In genomic region chr8:94888383-94889036, GRCm38 (mm10) we compare ENCODE assay signal across 14 mouse cellular contexts. TPM values are rescaled to one million over a fixed set of nuclear protein-coding genes. Genes with fewer than 3 reads are reported as not detected.
DNase-seq lines count a peak whose midpoint lies in the region; ATAC-seq and TF ChIP-seq lines count a peak whose summit lies in the region.
"Had no signal": no experiment of that assay in that cellular context is flagged by ENCODE, and none has a peak within 500 bp of the region (broad histone marks: within the 10 kb centered on the region; RNA-seq: fewer than 3 reads in every experiment).

No protein-coding gene starts in this region.

- peaks cover 9% of the 10 kb centered on the region in 2 experiments; a peak in 3 of 4 replicates for H3K4me1 ChIP-seq in heart, embryonic 14.5 days (ENCODE audit: control insufficient read depth in 2 of 2, insufficient read depth in 2 of 2, low read length in 2 of 2)
- no peaks in the 10 kb centered on the region for H3K4me1 ChIP-seq in heart, adult 2 months (ENCODE audit: control insufficient read depth, insufficient read depth, low read length)
- H3K4me1 ChIP-seq in testis, adult 2 months (ENCODE audit: control insufficient read depth, insufficient read depth, low read length): peaks cover 7% of the 10 kb centered on the region
- H3K4me1 ChIP-seq in liver, embryonic 11.5 days (replicated peaks; ENCODE audit: control insufficient read depth, insufficient read depth, low read length): peaks cover 8% of the 10 kb centered on the region

- no peak overlapping the region for H3K9ac ChIP-seq in heart, embryonic 14.5 days (ENCODE audit: low read length)
- H3K9ac ChIP-seq in heart, adult 2 months (ENCODE audit: low read depth, low read length): no peak overlapping the region
- H3K9ac ChIP-seq in liver, embryonic 11.5 days (ENCODE audit: low read depth, low read length): no peak overlapping the region

- no peak for TF ChIP-seq POLR2A in heart, adult 2 months (IDR thresholded peaks at IDR 0.05; ENCODE audit: insufficient read depth, low read depth, low read length)
- no peak for TF ChIP-seq POLR2A in testis, adult 2 months (IDR thresholded peaks at IDR 0.05; ENCODE audit: control insufficient read depth, low read depth, low read length)

- no peak for TF ChIP-seq CTCF in heart, adult 2 months (IDR thresholded peaks at IDR 0.05)
- no peak for TF ChIP-seq CTCF in testis, adult 2 months (IDR thresholded peaks at IDR 0.05; ENCODE audit: control insufficient read depth, insufficient read depth, insufficient replicate concordance, low read depth, low read length)

- no peaks in the 10 kb centered on the region for H3K9me3 ChIP-seq in heart, embryonic 14.5 days (ENCODE audit: control insufficient read depth, low read length)
- no peaks in the 10 kb centered on the region for H3K9me3 ChIP-seq in liver, embryonic 11.5 days (ENCODE audit: control insufficient read depth, low read length)

- no peak for TF ChIP-seq EP300 in heart, adult 2 months (IDR thresholded peaks at IDR 0.05; ENCODE audit: insufficient read depth, low read depth, low read length)

- no peaks in the 10 kb centered on the region for H3K27me3 ChIP-seq in heart, embryonic 14.5 days (ENCODE audit: control insufficient read depth, insufficient read depth, low read length)
- H3K27me3 ChIP-seq in heart, adult 2 months (ENCODE audit: control insufficient read depth, insufficient read depth, low read length): no peaks in the 10 kb centered on the region
- no peaks in the 10 kb centered on the region for H3K27me3 ChIP-seq in testis, adult 2 months (ENCODE audit: control insufficient read depth, insufficient read depth, low read length)
- no peaks in the 10 kb centered on the region for H3K27me3 ChIP-seq in liver, embryonic 11.5 days (replicated peaks; ENCODE audit: control insufficient read depth, insufficient read depth, low read length)

- no peak overlapping the region for H3K27ac ChIP-seq in heart, embryonic 14.5 days (replicated peaks in 1 of 2; ENCODE audit: control insufficient read depth in 1 of 2, insufficient read depth in 1 of 2, low read depth in 2 of 2, low read length in 2 of 2)
- no peak overlapping the region for H3K27ac ChIP-seq in heart, adult 2 months
- H3K27ac ChIP-seq in testis, adult 2 months (ENCODE audit: control insufficient read depth, insufficient read depth, low read depth, low read length): no peak overlapping the region
- H3K27ac ChIP-seq in liver, embryonic 11.5 days (ENCODE audit: low read depth, low read length): no peak overlapping the region

- peak overlapping the region; percentile 41 for H3K4me2 ChIP-seq in heart, embryonic 14.5 days (ENCODE audit: low read length)
- H3K4me2 ChIP-seq in liver, embryonic 11.5 days: peak overlapping the region; percentile 41
- H3K4me2 ChIP-seq: midbrain, embryonic 11.5 days had no signal

- no peak overlapping the region for H3K4me3 ChIP-seq in heart, embryonic 14.5 days (ENCODE audit: control insufficient read depth in 1 of 2, insufficient read depth in 1 of 2, low read depth in 1 of 2, low read length in 2 of 2)
- H3K4me3 ChIP-seq in heart, adult 2 months: no peak overlapping the region
- peak overlapping the region; percentile 9 for H3K4me3 ChIP-seq in testis, adult 2 months (ENCODE audit: control insufficient read depth, low read depth, low read length)
- no peak overlapping the region for H3K4me3 ChIP-seq in liver, embryonic 11.5 days (ENCODE audit: low read depth, low read length)

- DNase-seq in heart, adult 2 months: no peak
- no peak for DNase-seq in testis, postnatal 10 days (ENCODE audit: low spot score)
- no peak for DNase-seq in liver, embryonic 11.5 days (ENCODE audit: low spot score)
- DNase-seq in thymus, postnatal 0 days (ENCODE audit: low spot score): no peak
- DNase-seq in Muller cell, postnatal 12 days (ENCODE audit: inconsistent ontology term): no peak
- DNase-seq in gastrocnemius, adult 18-20 months (ENCODE audit: low spot score): no peak
- DNase-seq: cerebellum, postnatal 36 days; gastrocnemius, postnatal 10 days; thymus, postnatal 4 days had no signal

- WGBS in heart, embryonic 14.5 days: 30% methylated on average over 14 of the region's 14 CpGs
- 48% methylated on average over 14 of the region's 14 CpGs for WGBS in heart, adult 2 months
- WGBS in liver, embryonic 11.5 days: 39% methylated on average over 14 of the region's 14 CpGs

- H3K79me2 ChIP-seq in heart, adult 2 months (replicated peaks; ENCODE audit: control insufficient read depth, insufficient read depth, low read length): no peaks in the 10 kb centered on the region

- ATAC-seq in heart, embryonic 14.5 days (ENCODE audit: insufficient number of reproducible peaks, insufficient read depth, low FRiP score, low read depth): no peak
- ATAC-seq in liver, embryonic 11.5 days (replicated peaks; ENCODE audit: low FRiP score): peak; percentile 47; the same call in 1 of the 2 replicates
- ATAC-seq: CD4-positive, CD25-positive, alpha-beta regulatory T cell, adult 4 months had no signal

- intact Hi-C loops in heart, adult 2 months (cut with DNase I): no loop called here

- H3K36me3 ChIP-seq in heart, embryonic 14.5 days (ENCODE audit: control insufficient read depth, insufficient read depth, low read length): no peaks in the 10 kb centered on the region
- H3K36me3 ChIP-seq in heart, adult 2 months (ENCODE audit: control insufficient read depth, insufficient read depth, low read length): no peaks in the 10 kb centered on the region
- H3K36me3 ChIP-seq in testis, adult 2 months (ENCODE audit: control insufficient read depth, insufficient read depth, low read length): no peaks in the 10 kb centered on the region
- H3K36me3 ChIP-seq in liver, embryonic 11.5 days (ENCODE audit: control insufficient read depth, insufficient read depth, low read length): no peaks in the 10 kb centered on the region

RNA-seq across cellular contexts. Expression of gene Dok4, which starts 12.4 kb away (rescaled TPM):
- polyA plus RNA-seq in heart, embryonic 14.5 days (2014; fragmentation: Nextera tagmentation; extraction: Ambion mirVana): 27.8 and 28.2 TPM in 2 replicates
- 10 to 100 TPM; 13.7 to 14.8 TPM for total RNA-seq in heart, adult 2 months (2021)
- polyA plus RNA-seq in heart, adult 2 months (2012; rRNA removed): 23.0 and 36.2 TPM in 2 replicates
- 1.5 and 1.6 TPM in 2 replicates for polyA plus RNA-seq in testis, adult 2 months (2012; rRNA removed)
- 13.2 and 13.9 TPM in 2 replicates for polyA plus RNA-seq in liver, embryonic 11.5 days (2014; fragmentation: Nextera tagmentation; extraction: Ambion mirVana)
- polyA plus RNA-seq in thymus, postnatal 0 days (2015; fragmentation: Nextera tagmentation; extraction: Ambion mirVana): 3.8 TPM in 2 replicates
- 1 to 10 TPM; 3.3 to 7.2 TPM for total RNA-seq in gastrocnemius, adult 18-20 months (2021)

RNA-seq across cellular contexts. Expression of gene Ccdc102a, which starts 29.4 kb away (rescaled TPM):
- polyA plus RNA-seq in heart, embryonic 14.5 days (2014; fragmentation: Nextera tagmentation; extraction: Ambion mirVana): 20.8 and 25.8 TPM in 2 replicates
- 1 to 10 TPM; 5.0 to 5.7 TPM for total RNA-seq in heart, adult 2 months (2021)
- polyA plus RNA-seq in heart, adult 2 months (2012; rRNA removed): 5.2 and 6.4 TPM in 2 replicates
- polyA plus RNA-seq in testis, adult 2 months (2012; rRNA removed): 0.59 and 2.1 TPM in 2 replicates
- polyA plus RNA-seq in liver, embryonic 11.5 days (2014; fragmentation: Nextera tagmentation; extraction: Ambion mirVana): 16.4 and 17.6 TPM in 2 replicates
- polyA plus RNA-seq in thymus, postnatal 0 days (2015; fragmentation: Nextera tagmentation; extraction: Ambion mirVana): 7.8 and 9.4 TPM in 2 replicates
- total RNA-seq in gastrocnemius, adult 18-20 months (2021): 1 to 10 TPM; 2.5 to 5.3 TPM
- polyA plus RNA-seq: CD4-positive, CD25-positive, alpha-beta regulatory T cell, adult 4 months had no signal

RNA-seq across cellular contexts. Expression of gene Polr2c, which starts 31.3 kb away (rescaled TPM):
- 126 and 129 TPM in 2 replicates for polyA plus RNA-seq in heart, embryonic 14.5 days (2014; fragmentation: Nextera tagmentation; extraction: Ambion mirVana)
- 10 to 100 TPM; 55.9 to 69.5 TPM for total RNA-seq in heart, adult 2 months (2021)
- polyA plus RNA-seq in heart, adult 2 months (2012; rRNA removed): 142 and 198 TPM in 2 replicates
- polyA plus RNA-seq in testis, adult 2 months (2012; rRNA removed): 54.8 and 58.9 TPM in 2 replicates
- polyA plus RNA-seq in liver, embryonic 11.5 days (2014; fragmentation: Nextera tagmentation; extraction: Ambion mirVana): 162 and 172 TPM in 2 replicates
- polyA plus RNA-seq in thymus, postnatal 0 days (2015; fragmentation: Nextera tagmentation; extraction: Ambion mirVana): 139 and 145 TPM in 2 replicates
- 10 to 100 TPM; 48.9 to 56.7 TPM for total RNA-seq in gastrocnemius, adult 18-20 months (2021)

RNA-seq across cellular contexts. Expression of gene Adgrg5, which starts 35.0 kb away (rescaled TPM):
- polyA plus RNA-seq in heart, embryonic 14.5 days (2014; fragmentation: Nextera tagmentation; extraction: Ambion mirVana): 0.07 and 0.23 TPM in 2 replicates
- total RNA-seq in heart, adult 2 months (2021): under 1 TPM; 0.08 to 0.27 TPM
- polyA plus RNA-seq in heart, adult 2 months (2012; rRNA removed): 0.62 and 0.97 TPM in 2 replicates
- 0.15 and 0.26 TPM in 2 replicates for polyA plus RNA-seq in testis, adult 2 months (2012; rRNA removed)
- polyA plus RNA-seq in liver, embryonic 11.5 days (2014; fragmentation: Nextera tagmentation; extraction: Ambion mirVana): 1.9 and 2.0 TPM in 2 replicates
- polyA plus RNA-seq in thymus, postnatal 0 days (2015; fragmentation: Nextera tagmentation; extraction: Ambion mirVana): 5.4 and 5.5 TPM in 2 replicates
- not detected for total RNA-seq in gastrocnemius, adult 18-20 months (2021)
- total RNA-seq: left cerebral cortex, postnatal 25 days had no signal

RNA-seq across cellular contexts. Expression of gene Ciapin1, which starts 50.4 kb away (rescaled TPM):
- polyA plus RNA-seq in heart, embryonic 14.5 days (2014; fragmentation: Nextera tagmentation; extraction: Ambion mirVana): 72.7 and 80.2 TPM in 2 replicates
- total RNA-seq in heart, adult 2 months (2021): 10 to 100 TPM; 81.9 to 98.6 TPM
- 57.2 TPM in 2 replicates for polyA plus RNA-seq in heart, adult 2 months (2012; rRNA removed)
- polyA plus RNA-seq in testis, adult 2 months (2012; rRNA removed): 58.3 and 77.3 TPM in 2 replicates
- polyA plus RNA-seq in liver, embryonic 11.5 days (2014; fragmentation: Nextera tagmentation; extraction: Ambion mirVana): 94.8 and 99.5 TPM in 2 replicates
- polyA plus RNA-seq in thymus, postnatal 0 days (2015; fragmentation: Nextera tagmentation; extraction: Ambion mirVana): 103 and 112 TPM in 2 replicates
- total RNA-seq in gastrocnemius, adult 18-20 months (2021): 10 to 100 TPM; 30.8 to 38.8 TPM
